Mouse (Mus musculus): ENCODE data around the gene Fan1.

Gene Fan1

GRCm38 (mm10) chr7:64373830-64374562, at the start of gene Fan1:
Fan1 (minus strand) TSS chr7:64374095.
- in situ Hi-C loops (cut with MboI; ENCODE audit: low sequenced_read_pairs): no loop called here

- in situ Hi-C loops (cut with MboI; ENCODE audit: low sequenced_read_pairs): no loop called here
These were observed 30.1 kb upstream of the Fan1 start for GRCm38 (mm10) chr7:64403989-64404388.

- in situ Hi-C loops (cut with MboI; ENCODE audit: low sequenced_read_pairs): no loop called here
These were observed 28.6 kb upstream of the Fan1 start for GRCm38 (mm10) chr7:64402452-64402851.

- in situ Hi-C loops (cut with MboI; ENCODE audit: low sequenced_read_pairs): no loop called here
These were observed 26.8 kb upstream of the Fan1 start for GRCm38 (mm10) chr7:64400725-64401124.

GRCm38 (mm10) chr7:64392819-64393151, 18.9 kb upstream of the Fan1 start:
- in situ Hi-C loops (cut with MboI; ENCODE audit: low sequenced_read_pairs): no loop called here

- in situ Hi-C loops (cut with MboI; ENCODE audit: low sequenced_read_pairs): no loop called here
These were observed 18.4 kb upstream of the Fan1 start, which contains the start of the genes Mphosph10 and Mcee for GRCm38 (mm10) chr7:64392122-64392818. Mphosph10 (minus strand) TSS chr7:64392268. Mcee (plus strand) TSS chr7:64392607.

- in situ Hi-C loops (cut with MboI; ENCODE audit: low sequenced_read_pairs): no loop called here
These were observed 17.6 kb upstream of the Fan1 start for GRCm38 (mm10) chr7:64391479-64391878.

- in situ Hi-C loops (cut with MboI; ENCODE audit: low sequenced_read_pairs): no loop called here
These were observed 607 bp downstream of the Fan1 start for GRCm38 (mm10) chr7:64373147-64373829.

- in situ Hi-C loops (cut with MboI; ENCODE audit: low sequenced_read_pairs): no loop called here
These were observed 1.7 kb downstream of the Fan1 start for GRCm38 (mm10) chr7:64371940-64372878.

- in situ Hi-C loops (cut with MboI; ENCODE audit: low sequenced_read_pairs): no loop called here
These were observed 4.1 kb downstream of the Fan1 start for GRCm38 (mm10) chr7:64369841-64370240.

GRCm38 (mm10) chr7:64365863-64366262, 8.0 kb downstream of the Fan1 start:
- in situ Hi-C loops (cut with MboI; ENCODE audit: low sequenced_read_pairs): no loop called here

- in situ Hi-C loops (cut with MboI; ENCODE audit: low sequenced_read_pairs): no loop called here
These were observed 13.3 kb downstream of the Fan1 start for GRCm38 (mm10) chr7:64360586-64360945.

GRCm38 (mm10) chr7:64359943-64360585, 13.8 kb downstream of the Fan1 start:
- in situ Hi-C loops (cut with MboI; ENCODE audit: low sequenced_read_pairs): no loop called here

GRCm38 (mm10) chr7:64358666-64359065, 15.2 kb downstream of the Fan1 start:
- in situ Hi-C loops (cut with MboI; ENCODE audit: low sequenced_read_pairs): no loop called here

GRCm38 (mm10) chr7:64357405-64357804, 16.5 kb downstream of the Fan1 start:
- in situ Hi-C loops (cut with MboI; ENCODE audit: low sequenced_read_pairs): no loop called here

GRCm38 (mm10) chr7:64356661-64357060, 17.2 kb downstream of the Fan1 start:
- in situ Hi-C loops (cut with MboI; ENCODE audit: low sequenced_read_pairs): no loop called here

- in situ Hi-C loops (cut with MboI; ENCODE audit: low sequenced_read_pairs): no loop called here
These were observed 19.7 kb downstream of the Fan1 start for GRCm38 (mm10) chr7:64354206-64354605.

- in situ Hi-C loops (cut with MboI; ENCODE audit: low sequenced_read_pairs): no loop called here
These were observed 22.8 kb downstream of the Fan1 start for GRCm38 (mm10) chr7:64351087-64351486.

GRCm38 (mm10) chr7:64349147-64349861, 24.6 kb downstream of the Fan1 start:
- in situ Hi-C loops (cut with MboI; ENCODE audit: low sequenced_read_pairs): no loop called here

GRCm38 (mm10) chr7:64347813-64348212, 26.1 kb downstream of the Fan1 start:
- in situ Hi-C loops (cut with MboI; ENCODE audit: low sequenced_read_pairs): no loop called here
